Mouse (Mus musculus): ENCODE measurements at regions not wholly inside any gene's neighbourhood (a gene's known extent, or its start where the extent isn't known, plus 50 kb on each side); places are given as distances from the start of the nearest gene placed in this dataset.

GRCm38 (mm10) chr3:52861538-52861937, 155.5 kb downstream of the Cog6 start:
- no peak for DNase-seq (ENCODE audit: low read depth in 2 of 2, low spot score in 2 of 2)

GRCm38 (mm10) chr3:52859848-52860247, 157.2 kb downstream of the Cog6 start:
- DNase-seq (ENCODE audit: low read depth in 2 of 2, low spot score in 2 of 2), result no peak

- no peak for DNase-seq (ENCODE audit: low read depth in 2 of 2, low spot score in 2 of 2)
Observed at GRCm38 (mm10) chr3:52859266-52859825, 157.7 kb downstream of the Cog6 start.

- DNase-seq (ENCODE audit: low read depth in 2 of 2, low spot score in 2 of 2), result no peak
Observed at GRCm38 (mm10) chr3:52858259-52858658, 158.8 kb downstream of the Cog6 start.

GRCm38 (mm10) chr3:52857076-52857475, 160.0 kb downstream of the Cog6 start:
- no peak for DNase-seq (ENCODE audit: low read depth in 2 of 2, low spot score in 2 of 2)

- no peak for DNase-seq (ENCODE audit: low read depth in 2 of 2, low spot score in 2 of 2)
Observed at GRCm38 (mm10) chr3:52854560-52854959, 162.5 kb downstream of the Cog6 start.

- DNase-seq (ENCODE audit: low read depth in 2 of 2, low spot score in 2 of 2), result no peak
Observed at GRCm38 (mm10) chr3:52853126-52853525, 163.9 kb downstream of the Cog6 start.

GRCm38 (mm10) chr3:52845166-52845565, 171.9 kb downstream of the Cog6 start:
- DNase-seq (ENCODE audit: low read depth in 2 of 2, low spot score in 2 of 2), result no peak

GRCm38 (mm10) chr3:52843998-52844397, 173.0 kb downstream of the Cog6 start:
- peak; percentile 89 to 93 for DNase-seq (ENCODE audit: low read depth in 2 of 2, low spot score in 2 of 2)

GRCm38 (mm10) chr3:52842866-52843425, 174.1 kb downstream of the Cog6 start:
- DNase-seq (ENCODE audit: low read depth in 2 of 2, low spot score in 2 of 2), result peak in 1 of 2 experiments; percentile 42

GRCm38 (mm10) chr3:52840160-52840953, 176.7 kb downstream of the Cog6 start:
- peak; percentile 69 to 78 for DNase-seq (ENCODE audit: low read depth in 2 of 2, low spot score in 2 of 2)

- DNase-seq (ENCODE audit: low read depth in 2 of 2, low spot score in 2 of 2), result no peak
Observed at GRCm38 (mm10) chr3:52838020-52838419, 179.0 kb downstream of the Cog6 start.

- DNase-seq (ENCODE audit: low read depth in 2 of 2, low spot score in 2 of 2), result no peak
Observed at GRCm38 (mm10) chr3:52837527-52837926, 179.5 kb downstream of the Cog6 start.

- no peak for DNase-seq (ENCODE audit: low read depth in 2 of 2, low spot score in 2 of 2)
Observed at GRCm38 (mm10) chr3:52836780-52837179, 180.3 kb downstream of the Cog6 start.

GRCm38 (mm10) chr3:52832421-52832820, 184.6 kb downstream of the Cog6 start:
- DNase-seq (ENCODE audit: low read depth in 2 of 2, low spot score in 2 of 2), result peak in 1 of 2 experiments; percentile 28

GRCm38 (mm10) chr3:52831986-52832385, 185.1 kb downstream of the Cog6 start:
- no peak for DNase-seq (ENCODE audit: low read depth in 2 of 2, low spot score in 2 of 2)

- DNase-seq (ENCODE audit: low read depth in 2 of 2, low spot score in 2 of 2), result peak in 1 of 2 experiments; percentile 19
Observed at GRCm38 (mm10) chr3:52830101-52830500, 186.9 kb downstream of the Cog6 start.

GRCm38 (mm10) chr3:52829069-52829468, 188.0 kb downstream of the Cog6 start:
- DNase-seq (ENCODE audit: low read depth in 2 of 2, low spot score in 2 of 2), result no peak

- DNase-seq (ENCODE audit: low read depth in 2 of 2, low spot score in 2 of 2), result no peak
Observed at GRCm38 (mm10) chr3:52828473-52828872, 188.6 kb downstream of the Cog6 start.

- DNase-seq (ENCODE audit: low read depth in 2 of 2, low spot score in 2 of 2), result no peak
Observed at GRCm38 (mm10) chr3:52822848-52823247, 194.2 kb downstream of the Cog6 start.

- no peak for DNase-seq (ENCODE audit: low read depth in 2 of 2, low spot score in 2 of 2)
Observed at GRCm38 (mm10) chr3:52821450-52821849, 195.6 kb downstream of the Cog6 start.

GRCm38 (mm10) chr3:52818401-52818800, 198.6 kb downstream of the Cog6 start:
- no peak for DNase-seq (ENCODE audit: low read depth in 2 of 2, low spot score in 2 of 2)
